Mouse (Mus musculus) CH12.LX (cell line): ENCODE measurements around the gene Ift46. TPM values are rescaled to one million over a fixed set of nuclear protein-coding genes. Genes with fewer than 3 reads are reported as not detected.
A peak's percentile ranks its signal among the peaks of the same experiment; 100 is the strongest.

ENCODE experiments used
- DNase-seq: peaks from one replicate; pipeline ENCODE4 v3.0.0-alpha.2; 2013; ENCODE audit errors: extremely low read depth
- H3K27ac ChIP-seq: 2 replicates; pipeline ENCODE4 v1.5.1; 2012; ENCODE audit warnings: low read depth, mild to moderate bottlenecking, control low read depth, moderate library complexity; ENCODE audit not compliant: insufficient read depth
- H3K27me3 ChIP-seq: replicated peaks from 2 replicates; pipeline ENCODE3; 2012; ENCODE audit warnings: inconsistent platforms
- H3K36me3 ChIP-seq, 2 experiments: replicated peaks in 1 of 2; 2 replicates each; pipeline versions ENCODE3 to v1.6.1; 2012; ENCODE audit warnings: inconsistent platforms in 1 of 2, low read length in 1 of 2, mild to moderate bottlenecking in 1 of 2, mixed read lengths in 1 of 2, moderate library complexity in 1 of 2; ENCODE audit not compliant: control insufficient read depth in 1 of 2, insufficient read depth in 1 of 2
- H3K4me1 ChIP-seq, 2 experiments: 2 replicates each; pipeline ENCODE4 v1.6.1; 2012; ENCODE audit warnings: inconsistent platforms in 1 of 2, moderate library complexity in 1 of 2; ENCODE audit not compliant: insufficient read depth in 2 of 2, control insufficient read depth in 1 of 2
- H3K4me2 ChIP-seq: 2 replicates; pipeline ENCODE4 v1.6.1; 2012; ENCODE audit warnings: low read depth, mild to moderate bottlenecking, control low read depth; ENCODE audit not compliant: poor library complexity, insufficient read depth, severe bottlenecking
- H3K4me3 ChIP-seq, 3 experiments: fragments of 150-350 bp in 1 of 3; sonication (generic) in 1 of 3; replicated peaks in 1 of 3; 2 replicates each; pipeline versions ENCODE3 to v1.5.1; 2011 to 2012; ENCODE audit warnings: low read depth in 2 of 3, low read length in 2 of 3, mild to moderate bottlenecking in 2 of 3, moderate library complexity in 2 of 3, control low read depth in 1 of 3, improper control_type of control experiment in 1 of 3, inconsistent platforms in 1 of 3, mixed read lengths in 1 of 3; ENCODE audit not compliant: poor library complexity in 1 of 3
- H3K79me2 ChIP-seq: replicated peaks from 2 replicates; pipeline ENCODE4 v1.6.1; 2012; ENCODE audit warnings: mild to moderate bottlenecking, moderate library complexity; ENCODE audit not compliant: control insufficient read depth, poor library complexity, insufficient read depth, severe bottlenecking; ENCODE audit errors: extremely low read depth
- H3K9ac ChIP-seq: 2 replicates; pipeline ENCODE4 v1.6.1; 2012; ENCODE audit warnings: low read depth, mild to moderate bottlenecking, control low read depth, moderate library complexity; ENCODE audit not compliant: insufficient read depth
- H3K9me3 ChIP-seq: replicated peaks from 2 replicates; pipeline ENCODE3; 2012; ENCODE audit warnings: low read length, inconsistent platforms, mixed read lengths
- BHLHE40 ChIP-seq: IDR thresholded peaks from 2 replicates; pipeline ENCODE4 v1.6.1; 2011; ENCODE audit warnings: mild to moderate bottlenecking, low read depth, low read length, improper control_type of control experiment
- CTCF ChIP-seq, 2 experiments: IDR thresholded peaks in 1 of 2; conservative IDR thresholded peaks in 1 of 2; 2 replicates each; pipeline ENCODE4 v1.5.1; 2011 to 2012; ENCODE audit warnings: low read depth in 2 of 2, low read length in 2 of 2, improper control_type of control experiment in 1 of 2, inconsistent platforms in 1 of 2, mild to moderate bottlenecking in 1 of 2, moderate library complexity in 1 of 2
- ELF1 ChIP-seq: IDR thresholded peaks from 2 replicates; pipeline ENCODE4 v1.6.1; 2014; ENCODE audit warnings: low read depth, mild to moderate bottlenecking, inconsistent platforms, low read length, improper control_type of control experiment
- ETS1 ChIP-seq: conservative IDR thresholded peaks from 2 replicates; pipeline ENCODE4 v1.6.1; 2012; ENCODE audit warnings: low read depth, mild to moderate bottlenecking, inconsistent platforms, low read length, improper control_type of control experiment, moderate library complexity
- GABPA ChIP-seq: IDR thresholded peaks from 2 replicates; pipeline ENCODE4 v1.6.1; 2012; ENCODE audit warnings: low read depth, low read length, improper control_type of control experiment, inconsistent platforms; ENCODE audit not compliant: insufficient replicate concordance
- MAZ ChIP-seq: IDR thresholded peaks from 2 replicates; pipeline ENCODE4 v1.6.1; 2012; ENCODE audit warnings: low read depth, mild to moderate bottlenecking, inconsistent platforms, low read length, improper control_type of control experiment, moderate library complexity
- MXI1 ChIP-seq: IDR thresholded peaks from 2 replicates; pipeline ENCODE4 v1.6.1; 2011; ENCODE audit warnings: mild to moderate bottlenecking, low read depth, low read length, improper control_type of control experiment
- NRF1 ChIP-seq: IDR thresholded peaks from 2 replicates; pipeline ENCODE4 v1.6.1; 2014; ENCODE audit warnings: low read depth, mild to moderate bottlenecking, inconsistent platforms, low read length, improper control_type of control experiment, moderate library complexity
- RCOR1 ChIP-seq: conservative IDR thresholded peaks from 2 replicates; pipeline ENCODE4 v1.6.1; 2012; ENCODE audit warnings: low read depth, mild to moderate bottlenecking, inconsistent platforms, low read length, improper control_type of control experiment
- UBTF ChIP-seq: IDR thresholded peaks from 2 replicates; pipeline ENCODE4 v1.6.1; 2012; ENCODE audit warnings: low read depth, mild to moderate bottlenecking, inconsistent platforms, low read length, improper control_type of control experiment, moderate library complexity
- ZNF384 ChIP-seq: IDR thresholded peaks from 2 replicates; pipeline ENCODE4 v1.6.1; 2012; ENCODE audit warnings: low read depth, low read length, improper control_type of control experiment, inconsistent platforms
- dilution Hi-C: fragments of 300-500 bp; cut with MboI; formaldehyde crosslinking; loops from 2 replicates; pipeline ENCODE4 v1.14.3; 2020; ENCODE audit warnings: low sequenced_read_pairs; ENCODE audit not compliant: extremely low pct_unique_long_range_greater_than_20kb, extremely low pct_ligation_motif_present
- in situ Hi-C: fragments of 300-500 bp; cut with MboI; formaldehyde crosslinking; loops from 3 replicates; pipeline ENCODE4 v1.14.3; 2019; ENCODE audit warnings: low sequenced_read_pairs, low pct_ligation_motif_present, low pct_unique_long_range_greater_than_20kb, mixed read lengths
- polyA plus RNA-seq: library from polyadenylated mRNA; unstranded; fragments of >175 nt; gene quantifications from 2 replicates; pipeline ENCODE4 v1.2.1, GENCODE M21; 2012; ENCODE audit warnings: low read depth; ENCODE audit not compliant: insufficient read length
- total RNA-seq, 2 experiments: library from RNA; depleted of rRNA; stranded (reverse); fragments of 300-350 nt in 1 of 2; fragments of >200 nt in 1 of 2; gene quantifications; 2 replicates each; pipeline ENCODE4 v1.2.3; 2012 to 2014

Gene Ift46
- total and polyA plus RNA-seq, 3 experiments, result 49.8 to 80.0 (median 57.7) TPM

DNA sequence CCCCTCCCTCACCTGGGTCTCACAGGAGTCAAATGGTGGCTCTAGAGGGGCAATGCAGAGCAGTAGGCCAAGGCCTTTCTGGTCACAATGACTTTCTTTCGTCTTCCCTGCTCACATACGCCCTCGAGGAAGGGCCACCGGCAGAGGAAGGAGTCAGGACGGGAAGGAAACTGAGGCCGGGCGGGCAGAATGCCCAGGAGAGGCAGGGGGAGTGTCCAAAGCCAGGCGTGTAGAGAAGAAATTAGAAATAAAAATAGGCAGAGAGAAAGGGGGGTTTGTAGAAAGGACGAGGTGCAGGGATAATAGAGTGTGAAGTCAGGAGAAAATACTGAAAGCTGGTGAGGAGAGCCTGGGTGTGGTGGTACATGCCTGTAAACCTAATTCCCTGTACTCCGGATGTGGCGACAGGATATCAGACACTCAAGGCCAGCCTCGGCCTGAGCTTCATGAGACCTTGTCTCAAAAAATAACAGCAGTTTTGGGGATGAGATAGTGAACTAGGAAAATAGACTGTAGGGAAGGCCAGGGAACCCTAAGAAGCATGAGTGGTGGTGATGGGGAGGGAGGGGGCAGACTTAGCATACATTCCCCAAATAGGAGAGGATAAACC, 34.7 kb upstream of the Ift46 start:
- dilution Hi-C loops (no loop called here), in situ Hi-C loops (no loop called here)
- Histone ChIP-seq H3K27ac (no peak overlapping the region), H3K4me2 (no peak overlapping the region), H3K4me3 (no peak overlapping the region), H3K79me2 (no peaks in the 10 kb centered on the region), H3K9ac (no peak overlapping the region), H3K9me3 (no peaks in the 10 kb centered on the region), H3K36me3 (no peaks in the 10 kb centered on the region), H3K27me3 (peaks cover 42% of the 10 kb centered on the region), H3K4me1 (peaks cover 13 to 36% of the 10 kb centered on the region in 2 experiments)
- no peak for DNase-seq
- TF ChIP-seq GABPA (no peak), RCOR1 (no peak), MXI1 (no peak), CTCF (conservative IDR thresholded peaks at IDR 0.05 in 1 of 2, IDR thresholded peaks at IDR 0.05 in 1 of 2; ENCODE audit: low read depth in 2 of 2, low read length in 2 of 2) (no peak), ZNF384 (no peak), BHLHE40 (no peak)

DNA sequence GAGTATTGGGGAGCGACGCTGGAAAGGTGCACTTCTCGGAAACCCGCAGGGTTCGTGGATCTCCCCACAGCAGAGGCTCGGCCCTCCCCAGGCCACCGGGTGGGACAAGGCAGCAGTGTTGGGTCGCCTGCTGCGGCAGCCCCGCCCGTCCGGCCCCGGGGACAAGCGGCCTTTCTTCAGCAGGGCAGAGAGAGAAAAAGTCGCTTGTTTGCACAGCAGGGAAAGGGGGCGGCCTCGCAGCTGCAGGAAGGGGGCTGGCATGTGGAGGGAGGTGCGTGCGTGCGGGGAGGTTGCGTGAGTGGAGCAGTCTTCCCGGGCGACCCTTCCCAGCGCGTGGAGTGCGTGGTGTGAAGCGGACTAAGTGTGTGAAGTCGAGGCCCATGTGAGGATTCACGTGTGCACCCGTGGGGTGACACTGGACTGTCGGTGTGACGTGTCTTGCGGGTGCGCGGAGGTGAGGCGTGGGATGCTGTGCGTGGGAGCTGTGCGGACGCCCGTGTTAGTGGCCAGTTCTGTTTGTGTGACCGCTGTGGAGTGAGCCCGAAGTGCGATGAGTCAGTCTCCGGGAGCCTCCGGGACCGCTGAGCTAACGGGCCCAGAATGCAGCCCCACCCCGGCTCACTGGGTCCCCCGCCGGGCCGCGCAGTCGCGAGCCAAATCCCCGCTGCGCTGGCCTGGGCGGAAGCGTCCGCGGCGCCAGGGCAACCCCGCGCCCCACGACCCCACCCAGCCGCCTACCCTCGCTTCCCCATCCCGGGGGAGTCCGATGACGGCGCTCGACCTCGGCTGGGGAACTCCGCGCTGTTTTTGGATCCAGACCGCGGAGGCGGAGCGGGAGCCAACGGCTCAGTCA, 33.8 kb upstream of the Ift46 start:
- H3K9ac ChIP-seq, result peak overlapping the region; percentile 42
- dilution Hi-C loops, result no loop called here
- H3K4me1 ChIP-seq, result peaks cover 13 to 36% of the 10 kb centered on the region in 2 experiments
- no peak overlapping the region for H3K27ac ChIP-seq
- peak overlapping the region; percentile 90 for H3K4me2 ChIP-seq
- peak overlapping the region; percentile 47 to 59 (median 51) for H3K4me3 ChIP-seq
- DNase-seq, result peak; percentile 29
- peaks cover 1% of the 10 kb centered on the region for H3K9me3 ChIP-seq
- no peaks in the 10 kb centered on the region for H3K36me3 ChIP-seq
- in situ Hi-C loops, result no loop called here
- peaks cover 43% of the 10 kb centered on the region for H3K27me3 ChIP-seq
- peak; percentile 45 for TF ChIP-seq ELF1
- TF ChIP-seq GABPA, result no peak
- TF ChIP-seq BHLHE40, result no peak
- TF ChIP-seq MAZ, result no peak
- TF ChIP-seq UBTF, result peak; percentile 83; the same call in 1 of the 2 replicates
- peak; percentile 69 for TF ChIP-seq NRF1
- TF ChIP-seq ETS1, result no peak
- H3K79me2 ChIP-seq, result no peaks in the 10 kb centered on the region
